8 mouse cellular contexts compared by ENCODE assay signal in genomic region chr11:68555918-68556584, GRCm38 (mm10). TPM values are rescaled to one million over a fixed set of nuclear protein-coding genes. Genes with fewer than 3 reads are reported as not detected.
DNase-seq lines count a peak whose midpoint lies in the region; ATAC-seq lines count a peak whose summit lies in the region.

Gene Mfsd6l, plus strand, starts transcription at chr11:68556186.

- H3K4me3 ChIP-seq in embryonic facial prominence, embryonic 15.5 days (replicated peaks) = peak within 1 kb of the TSS; percentile 26
- peak within 1 kb of the TSS; percentile 49 for H3K4me3 ChIP-seq in kidney, embryonic 16.5 days (ENCODE audit: low read length)

- H3K9me3 ChIP-seq in embryonic facial prominence, embryonic 15.5 days (replicated peaks) = no peaks in the 10 kb centered on the region
- no peaks in the 10 kb centered on the region for H3K9me3 ChIP-seq in kidney, embryonic 16.5 days (ENCODE audit: low read length)

- H3K27ac ChIP-seq in embryonic facial prominence, embryonic 15.5 days (replicated peaks) = no peak within 1 kb of the TSS
- no peak within 1 kb of the TSS for H3K27ac ChIP-seq in kidney, embryonic 16.5 days (ENCODE audit: low read length)

- H3K9ac ChIP-seq in embryonic facial prominence, embryonic 15.5 days = no peak within 1 kb of the TSS
- peak within 1 kb of the TSS; percentile 54 for H3K9ac ChIP-seq in kidney, embryonic 16.5 days (replicated peaks; ENCODE audit: low read length)

- peak within 1 kb of the TSS; percentile 37 for H3K4me2 ChIP-seq in embryonic facial prominence, embryonic 15.5 days (replicated peaks)
- peak within 1 kb of the TSS; percentile 56 for H3K4me2 ChIP-seq in kidney, embryonic 16.5 days (replicated peaks; ENCODE audit: low read depth, low read length)

- H3K4me1 ChIP-seq in embryonic facial prominence, embryonic 15.5 days = peaks cover 7% of the 10 kb centered on the region; the same call in 1 of the 2 replicates
- H3K4me1 ChIP-seq in kidney, embryonic 16.5 days (ENCODE audit: insufficient read depth, low read length) = peaks cover 8% of the 10 kb centered on the region

- WGBS in embryonic facial prominence, embryonic 15.5 days = 6% methylated on average over 37 of the region's 37 CpGs
- 7% methylated on average over 37 of the region's 37 CpGs for WGBS in kidney, embryonic 16.5 days

- ATAC-seq in embryonic facial prominence, embryonic 15.5 days (ENCODE audit: insufficient number of reproducible peaks, low FRiP score, low TSS enrichment, low read depth) = 0 out of 2 replicates have a peak, but pooled peaks have one; percentile 55
- peak; percentile 78 for ATAC-seq in kidney, embryonic 16.5 days (ENCODE audit: low FRiP score, low TSS enrichment)

- peaks cover 9% of the 10 kb centered on the region; the same call in 1 of the 2 replicates for H3K27me3 ChIP-seq in embryonic facial prominence, embryonic 15.5 days
- no peaks in the 10 kb centered on the region for H3K27me3 ChIP-seq in kidney, embryonic 16.5 days (ENCODE audit: insufficient read depth, low read length)

- H3K36me3 ChIP-seq in embryonic facial prominence, embryonic 15.5 days = no peaks in the 10 kb centered on the region
- no peaks in the 10 kb centered on the region for H3K36me3 ChIP-seq in kidney, embryonic 16.5 days (ENCODE audit: insufficient read depth, low read length)

- DNase-seq in embryo, embryonic 10 days (ENCODE audit: low spot score) = peak; percentile 31
- DNase-seq in embryo, embryonic 10.5 days (ENCODE audit: low spot score) = no peak
- DNase-seq in lung, postnatal 36 days = peak; percentile 94
- peak; percentile 69 to 71 for DNase-seq in urinary bladder, postnatal 36 days (ENCODE audit: low spot score in 2 of 2)
- DNase-seq in layer of hippocampus, postnatal 25 days (ENCODE audit: extremely low spot score in 1 of 2, low spot score in 1 of 2) = no peak
- no peak for DNase-seq in spleen, postnatal 4 days (ENCODE audit: low spot score in 2 of 2)

RNA-seq across cellular contexts. Expression of gene Mfsd6l, which starts in this region (rescaled TPM):
- 2.5 and 3.4 TPM in 2 replicates for polyA plus RNA-seq in embryonic facial prominence, embryonic 15.5 days (2015; fragmentation: Nextera tagmentation; extraction: Ambion mirVana)
- 2.6 and 2.9 TPM in 2 replicates for polyA plus RNA-seq in kidney, embryonic 16.5 days (2015; fragmentation: Nextera tagmentation; extraction: Ambion mirVana)
- total RNA-seq in layer of hippocampus, postnatal 25 days (2021) = not detected

Comparison
In these comparisons a context has a peak if more than half of its experiments do, and no peak if none do; other contexts are left out.
1. DNase-seq: peak in embryo, embryonic 10 days (single experiment), lung, postnatal 36 days (single experiment) and urinary bladder, postnatal 36 days (2 of 2); none in embryo, embryonic 10.5 days (single experiment), layer of hippocampus, postnatal 25 days (0 of 2) and spleen, postnatal 4 days (0 of 2).